Mouse (Mus musculus) kidney, adult 2 months (tissue): ENCODE results near the gene Gm45713. TPM values are rescaled to one million over a fixed set of nuclear protein-coding genes. Genes with fewer than 3 reads are reported as not detected.

Experiments
- DNase-seq: peaks from one replicate; pipeline ENCODE4 v3.0.0; 2021
- H3K27ac ChIP-seq: fragments of 200-500 bp; 2 replicates; pipeline ENCODE4 v1.5.1; 2012; ENCODE audit warnings: low read depth, low read length, control low read depth, inconsistent platforms; ENCODE audit not compliant: insufficient read depth
- H3K27me3 ChIP-seq: fragments of 200-500 bp; replicated peaks from 2 replicates; pipeline ENCODE4 v1.6.1; 2012; ENCODE audit warnings: mild to moderate bottlenecking, moderate library complexity, low read length, inconsistent platforms; ENCODE audit not compliant: control insufficient read depth, insufficient read depth
- H3K36me3 ChIP-seq: fragments of 200-500 bp; 2 replicates; pipeline ENCODE4 v1.6.1; 2012; ENCODE audit warnings: mild to moderate bottlenecking, moderate library complexity, low read length, inconsistent platforms; ENCODE audit not compliant: control insufficient read depth, insufficient read depth
- H3K4me1 ChIP-seq: fragments of 200-500 bp; 2 replicates; pipeline ENCODE4 v1.6.1; 2011; ENCODE audit warnings: low read length; ENCODE audit not compliant: control insufficient read depth, insufficient read depth
- H3K4me3 ChIP-seq: fragments of 200-500 bp; 2 replicates; pipeline ENCODE4 v1.5.1; 2011; ENCODE audit warnings: mild to moderate bottlenecking, low read depth, low read length, control low read depth; ENCODE audit not compliant: insufficient read depth
- CTCF ChIP-seq: fragments of 200-500 bp; conservative IDR thresholded peaks from 2 replicates; pipeline ENCODE4 v1.5.1; 2011; ENCODE audit warnings: low read depth, mild to moderate bottlenecking, control low read depth, low read length, moderate library complexity, mixed read lengths; ENCODE audit not compliant: insufficient read depth, insufficient read length
- POLR2A ChIP-seq: fragments of 200-500 bp; IDR thresholded peaks from one replicate; pipeline ENCODE4 v1.6.1; 2011; ENCODE audit warnings: low read depth, low read length, control low read depth
- WGBS: fragments of 180-500 bp; shearing (Covaris S2); methylation state at CpG from one replicate; pipeline ENCODE4 v1.1.7; 2018; 5-methylcytosine and 5-hydroxymethylcytosine counted together
- polyA plus RNA-seq: library from polyadenylated mRNA; depleted of rRNA; stranded (reverse); fragments of >200 nt; gene quantifications from 2 replicates; pipeline ENCODE4 v1.2.3, GENCODE M21; 2012; rRNA removed

Gm45713 gene
- polyA plus RNA-seq, 1 experiment = 5.6 TPM

- Histone ChIP-seq H3K4me1 (no peaks in the 10 kb centered on the region; the same call in 1 of the 2 replicates), H3K36me3 (no peaks in the 10 kb centered on the region), H3K4me3 (no peak overlapping the region), H3K27me3 (no peaks in the 10 kb centered on the region), H3K27ac (no peak overlapping the region)
- no peak for DNase-seq
- 83% methylated on average over 2 of the region's 2 CpGs for WGBS
- TF ChIP-seq CTCF (no peak), POLR2A (no peak)
Observed at GRCm38 (mm10) chr7:45077829-45078228, 58.2 kb downstream of the Gm45713 start.

GRCm38 (mm10) chr7:45077322-45077721, 58.7 kb downstream of the Gm45713 start:
- no peak for DNase-seq

GRCm38 (mm10) chr7:45076501-45076900, 59.5 kb downstream of the Gm45713 start:
- H3K27me3 ChIP-seq = no peaks in the 10 kb centered on the region
- no peak overlapping the region for H3K4me3 ChIP-seq
- no peaks in the 10 kb centered on the region for H3K4me1 ChIP-seq
- DNase-seq = no peak
- H3K27ac ChIP-seq = no peak overlapping the region
- H3K36me3 ChIP-seq = no peaks in the 10 kb centered on the region
- TF ChIP-seq POLR2A (no peak), CTCF (no peak)
- WGBS = 92% methylated on average over 30 of the region's 30 CpGs

More at GRCm38 (mm10) chr7:45077322-45077721, 58.7 kb downstream of the Gm45713 start:
- 91% methylated on average over 14 of the region's 14 CpGs for WGBS
- H3K4me1 ChIP-seq = no peaks in the 10 kb centered on the region
- H3K27ac ChIP-seq = no peak overlapping the region
- no peak overlapping the region for H3K4me3 ChIP-seq
- no peaks in the 10 kb centered on the region for H3K27me3 ChIP-seq
- TF ChIP-seq POLR2A = no peak
- no peak for TF ChIP-seq CTCF
- no peaks in the 10 kb centered on the region for H3K36me3 ChIP-seq

Other genes starting within 250 kb of the Gm45713 start
- 164 and 181 TPM in 2 replicates for gene Med25, start 243.5 kb downstream of the Gm45713 start, polyA plus RNA-seq
- 59.2 and 70.9 TPM in 2 replicates for gene Fuz, start 240.2 kb downstream of the Gm45713 start, polyA plus RNA-seq
- 58.0 and 70.6 TPM in 2 replicates for gene Ap2a1, start 206.7 kb downstream of the Gm45713 start, polyA plus RNA-seq
- gene Tsks, start 193.0 kb downstream of the Gm45713 start, polyA plus RNA-seq = 0.11 and 0.65 TPM in 2 replicates
- 5.6 and 8.5 TPM in 2 replicates for gene Cpt1c, start 161.4 kb downstream of the Gm45713 start, polyA plus RNA-seq
- gene Prmt1, start 149.7 kb downstream of the Gm45713 start, polyA plus RNA-seq = 89.9 and 95.4 TPM in 2 replicates
- 105 and 107 TPM in 2 replicates for gene Irf3, start 138.6 kb downstream of the Gm45713 start, polyA plus RNA-seq
- gene Bcl2l12, start 137.5 kb downstream of the Gm45713 start, polyA plus RNA-seq = 20.0 and 21.4 TPM in 2 replicates
- gene Scaf1, start 119.9 kb downstream of the Gm45713 start, polyA plus RNA-seq = 38.8 and 41.1 TPM in 2 replicates
- gene Rras, start 118.3 kb downstream of the Gm45713 start, polyA plus RNA-seq = 82.3 and 84.1 TPM in 2 replicates
- gene Prr12, start 83.3 kb downstream of the Gm45713 start, polyA plus RNA-seq = 7.1 and 9.1 TPM in 2 replicates
- gene Nosip, start 73.8 kb downstream of the Gm45713 start, polyA plus RNA-seq = 60.4 and 67.6 TPM in 2 replicates
- gene Prrg2, start 73.6 kb downstream of the Gm45713 start, polyA plus RNA-seq = 80.9 and 95.4 TPM in 2 replicates
- gene Rcn3, start 44.0 kb downstream of the Gm45713 start, polyA plus RNA-seq = 67.0 and 68.7 TPM in 2 replicates
- 240 and 244 TPM in 2 replicates for gene Fcgrt, start 32.4 kb downstream of the Gm45713 start, polyA plus RNA-seq
- gene Rps11, start 11.8 kb downstream of the Gm45713 start, polyA plus RNA-seq = 176 and 310 TPM in 2 replicates
- 1,329 and 1,360 TPM in 2 replicates for gene Rpl13a, start 7.5 kb downstream of the Gm45713 start, polyA plus RNA-seq
- 36.8 and 37.7 TPM in 2 replicates for gene Flt3l, start 201 bp upstream of the Gm45713 start, polyA plus RNA-seq
- 80.3 and 84.9 TPM in 2 replicates for gene Pih1d1, start 18.1 kb upstream of the Gm45713 start, polyA plus RNA-seq
- 106 and 119 TPM in 2 replicates for gene Aldh16a1, start 18.4 kb upstream of the Gm45713 start, polyA plus RNA-seq
- gene Slc17a7, start 27.7 kb upstream of the Gm45713 start, polyA plus RNA-seq = not detected in 2 replicates
- gene Gfy, start 43.3 kb upstream of the Gm45713 start, polyA plus RNA-seq = not detected in 2 replicates
- not detected in 2 replicates for gene Pth2, start 44.8 kb upstream of the Gm45713 start, polyA plus RNA-seq
- gene Ccdc155, start 68.7 kb upstream of the Gm45713 start, polyA plus RNA-seq = 0.04 and 0.05 TPM in 2 replicates
- gene Dkkl1, start 75.9 kb upstream of the Gm45713 start, polyA plus RNA-seq = 0.39 and 0.54 TPM in 2 replicates
- 10.0 and 13.2 TPM in 2 replicates for gene Tead2, start 79.5 kb upstream of the Gm45713 start, polyA plus RNA-seq
- 7.9 and 30.1 TPM in 2 replicates for gene Cd37, start 102.9 kb upstream of the Gm45713 start, polyA plus RNA-seq
- gene Slc6a16, start 104.9 kb upstream of the Gm45713 start, polyA plus RNA-seq = 0.05 TPM in 1 of 2 replicates, not detected in the other
- 0.14 and 0.19 TPM in 2 replicates for gene Slc6a21, start 141.3 kb upstream of the Gm45713 start, polyA plus RNA-seq
- 17.9 and 18.2 TPM in 2 replicates for gene Trpm4, start 197.5 kb upstream of the Gm45713 start, polyA plus RNA-seq
- gene Hrc, start 199.1 kb upstream of the Gm45713 start, polyA plus RNA-seq = 0.14 and 3.2 TPM in 2 replicates
- gene Ppfia3, start 230.8 kb upstream of the Gm45713 start, polyA plus RNA-seq = 0.50 and 0.64 TPM in 2 replicates
- gene Lin7b, start 234.4 kb upstream of the Gm45713 start, polyA plus RNA-seq = 2.7 and 3.9 TPM in 2 replicates